Mouse (Mus musculus): Measurements from ENCODE around the gene Rtraf. TPM values are rescaled to one million over a fixed set of nuclear protein-coding genes. Genes with fewer than 3 reads are reported as not detected.
"Not testable (repeated sequence)": the region's sequence is repeated elsewhere in the genome, so short reads cannot be mapped to it uniquely, and the experiment has no call there.

Rtraf gene
- polyA plus RNA-seq (2014; fragmentation: Nextera tagmentation; extraction: Ambion mirVana) = 236 and 241 TPM in 2 replicates

DNA sequence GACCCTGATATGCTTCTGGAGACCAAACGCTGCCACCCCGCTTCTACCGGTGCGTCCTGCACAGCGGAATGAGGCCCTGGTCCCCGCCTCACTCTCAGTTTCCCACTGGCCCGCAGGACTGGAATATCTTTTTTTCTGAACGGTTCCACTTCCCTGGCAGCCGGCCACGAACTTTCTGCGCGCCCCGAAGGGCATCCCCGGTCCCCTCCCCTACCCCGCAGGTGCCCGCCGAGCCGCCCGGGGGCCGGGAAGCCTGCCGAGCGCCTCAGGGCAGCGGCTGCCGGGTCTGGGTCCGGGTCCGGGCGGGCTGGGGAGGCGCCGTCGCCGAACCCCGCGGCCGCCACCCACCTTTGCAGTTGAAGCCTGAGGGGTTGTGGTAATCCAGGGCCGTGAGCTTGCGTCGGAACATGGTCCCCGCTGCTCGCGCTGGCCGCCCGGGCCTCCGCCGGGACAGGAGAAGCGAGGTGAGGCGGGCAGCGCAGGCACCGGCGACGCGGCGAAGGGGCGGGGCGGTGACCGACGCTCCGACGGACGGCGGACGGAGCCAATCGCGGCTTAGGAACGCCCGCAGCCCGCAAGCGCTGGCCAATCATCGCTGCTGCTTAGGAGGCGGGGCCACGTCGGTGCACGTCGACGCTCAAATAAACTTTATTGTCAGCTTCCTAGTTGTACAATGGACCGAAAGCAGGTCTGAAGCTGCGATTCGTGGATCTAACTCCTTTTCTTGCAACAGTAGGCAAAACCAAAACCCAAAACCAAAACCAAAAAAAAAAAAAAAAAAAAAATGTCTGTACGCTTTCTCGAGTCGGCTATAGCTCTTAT is at the start of gene Rtraf:
TSS of gene Rtraf (minus strand) at position 504 of the 822 bp plus-strand sequence.
- peak; percentile 96 for DNase-seq (ENCODE audit: low spot score)
- Histone ChIP-seq H3K4me3 (ENCODE audit: low read depth, low read length) (peak within 1 kb of the TSS; percentile 86), H3K36me3 (ENCODE audit: control insufficient read depth, insufficient read depth, low read length) (peaks cover 7% of the 10 kb centered on the region), H3K9me3 (ENCODE audit: control insufficient read depth, low read length) (no peaks in the 10 kb centered on the region), H3K27me3 (ENCODE audit: control insufficient read depth, insufficient read depth, low read length) (no peaks in the 10 kb centered on the region), H3K4me1 (ENCODE audit: control insufficient read depth, insufficient read depth, low read length) (peaks cover 9% of the 10 kb centered on the region; the same call in 1 of the 2 replicates), H3K27ac (ENCODE audit: low read depth, low read length) (0 out of 2 replicates have a peak within 1 kb of the TSS, but pooled peaks have one; percentile 63), H3K4me2 (ENCODE audit: low read depth) (peak within 1 kb of the TSS; percentile 63), H3K9ac (ENCODE audit: low read length) (peak within 1 kb of the TSS; percentile 90)
- ATAC-seq (ENCODE audit: insufficient read depth, low FRiP score, low TSS enrichment) = peak; percentile 96
- under 1% methylated on average over 78 of the region's 80 CpGs for WGBS

DNA sequence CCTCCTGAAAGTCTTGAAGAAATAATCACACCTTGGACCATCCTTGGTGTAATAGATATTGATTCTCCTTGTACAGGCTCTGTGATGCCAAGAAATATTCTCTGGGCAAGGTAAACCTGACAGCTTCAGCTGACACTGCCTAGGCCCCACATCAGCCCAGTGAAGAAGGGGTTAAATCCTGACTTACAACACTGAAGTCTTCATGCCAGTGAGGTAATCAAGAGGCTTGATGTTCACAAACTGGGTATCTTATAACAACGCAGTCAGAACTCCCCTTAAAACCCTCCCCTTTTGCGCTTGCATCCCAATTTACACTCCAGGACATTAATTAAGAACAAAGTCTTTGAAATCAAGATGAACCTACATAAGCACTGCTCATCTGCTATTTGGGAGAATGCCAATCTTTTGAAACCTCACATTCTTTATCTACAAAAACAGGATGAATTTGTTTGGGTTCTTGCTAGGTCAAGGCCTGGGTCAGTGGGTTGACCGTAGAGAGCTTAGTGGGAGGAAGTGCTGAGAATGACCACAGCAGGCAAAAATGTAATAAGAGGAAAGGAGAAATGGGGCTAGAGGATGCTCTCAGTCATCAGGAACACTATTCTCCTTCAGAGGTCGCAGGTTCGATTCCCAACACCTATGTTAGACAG is 43.8 kb upstream of the Rtraf start:
- H3K4me3 ChIP-seq (ENCODE audit: low read depth, low read length) = no peak overlapping the region
- no peaks in the 10 kb centered on the region for H3K4me1 ChIP-seq (ENCODE audit: control insufficient read depth, insufficient read depth, low read length)
- H3K9ac ChIP-seq (ENCODE audit: low read length) = no peak overlapping the region
- no peaks in the 10 kb centered on the region for H3K9me3 ChIP-seq (ENCODE audit: control insufficient read depth, low read length)
- WGBS = 71% methylated on average over 5 of the region's 5 CpGs
- H3K27ac ChIP-seq (ENCODE audit: low read depth, low read length) = no peak overlapping the region
- H3K36me3 ChIP-seq (ENCODE audit: control insufficient read depth, insufficient read depth, low read length) = no peaks in the 10 kb centered on the region
- no peaks in the 10 kb centered on the region for H3K27me3 ChIP-seq (ENCODE audit: control insufficient read depth, insufficient read depth, low read length)
- H3K4me2 ChIP-seq (ENCODE audit: low read depth) = no peak overlapping the region
- DNase-seq (ENCODE audit: low spot score) (no peak), ATAC-seq (ENCODE audit: insufficient read depth, low FRiP score, low TSS enrichment) (no peak)

DNA sequence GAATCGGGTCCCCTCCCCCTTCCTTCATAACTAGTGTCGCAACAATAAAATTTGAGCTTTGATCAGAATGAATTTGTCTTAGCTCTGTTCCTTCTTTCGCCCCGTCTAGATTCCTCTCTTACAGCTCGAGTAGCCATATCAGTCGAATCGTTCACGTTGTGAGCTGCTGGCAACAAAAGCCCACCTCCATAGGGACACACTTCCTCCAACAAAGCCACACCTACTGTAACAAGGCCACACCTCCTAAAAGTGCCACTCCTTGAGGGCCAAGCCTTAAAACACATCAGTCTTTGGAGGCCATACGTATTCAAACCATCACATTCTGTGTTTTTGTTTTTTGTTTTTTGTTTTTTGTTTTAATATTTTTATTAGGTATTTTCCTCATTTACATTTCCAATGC is 41.5 kb upstream of the Rtraf start:
- H3K9ac ChIP-seq (ENCODE audit: low read length); H3K36me3 ChIP-seq (ENCODE audit: control insufficient read depth, insufficient read depth, low read length); H3K4me1 ChIP-seq (ENCODE audit: control insufficient read depth, insufficient read depth, low read length); H3K27ac ChIP-seq (ENCODE audit: low read depth, low read length); H3K4me2 ChIP-seq (ENCODE audit: low read depth); H3K27me3 ChIP-seq (ENCODE audit: control insufficient read depth, insufficient read depth, low read length); H3K9me3 ChIP-seq (ENCODE audit: control insufficient read depth, low read length); ATAC-seq (ENCODE audit: insufficient read depth, low FRiP score, low TSS enrichment); H3K4me3 ChIP-seq (ENCODE audit: low read depth, low read length); DNase-seq (ENCODE audit: low spot score): not testable (repeated sequence)
- WGBS = 94% methylated on average over 9 of the region's 9 CpGs

DNA sequence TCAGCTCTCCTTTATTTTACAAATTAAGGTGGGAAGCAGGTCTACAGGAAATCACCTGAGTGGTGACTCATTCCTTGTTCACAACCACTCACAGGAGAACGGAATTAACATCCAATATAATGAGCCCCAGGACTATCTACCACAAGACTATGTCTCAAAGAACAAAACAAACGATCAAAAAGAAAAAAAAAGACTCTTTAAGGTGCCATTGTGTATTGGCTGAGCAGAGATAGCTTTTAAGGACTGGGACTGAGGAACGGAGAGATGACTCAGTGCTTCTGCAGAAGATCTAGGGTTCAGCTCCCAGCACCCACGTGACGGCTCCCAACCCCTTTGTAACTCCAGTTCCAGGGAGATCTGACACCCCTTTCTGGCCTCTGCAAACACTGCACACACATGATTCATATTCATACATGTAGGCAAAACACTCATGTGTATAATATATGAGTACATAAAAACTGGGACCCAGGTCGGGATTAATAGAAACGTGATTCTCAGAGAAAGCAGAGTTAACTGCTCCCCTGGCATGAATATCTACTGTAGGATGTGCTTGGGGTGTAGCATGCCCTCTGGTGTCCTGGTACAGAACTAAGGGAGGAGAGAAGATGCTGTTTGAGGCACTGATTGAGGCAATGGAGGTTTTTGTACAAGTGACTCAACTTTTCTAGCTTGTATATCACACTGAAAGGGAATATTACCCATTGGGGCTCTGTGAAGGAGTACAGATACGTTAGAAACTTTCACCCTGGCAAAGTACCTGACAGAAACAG is 37.9 kb upstream of the Rtraf start:
- no peaks in the 10 kb centered on the region for H3K9me3 ChIP-seq (ENCODE audit: control insufficient read depth, low read length)
- H3K4me1 ChIP-seq (ENCODE audit: control insufficient read depth, insufficient read depth, low read length) = no peaks in the 10 kb centered on the region
- H3K27ac ChIP-seq (ENCODE audit: low read depth, low read length) = no peak overlapping the region
- no peak overlapping the region for H3K9ac ChIP-seq (ENCODE audit: low read length)
- H3K4me2 ChIP-seq (ENCODE audit: low read depth) = no peak overlapping the region
- DNase-seq (ENCODE audit: low spot score) (no peak), ATAC-seq (ENCODE audit: insufficient read depth, low FRiP score, low TSS enrichment) (no peak)
- H3K27me3 ChIP-seq (ENCODE audit: control insufficient read depth, insufficient read depth, low read length) = no peaks in the 10 kb centered on the region
- no peak overlapping the region for H3K4me3 ChIP-seq (ENCODE audit: low read depth, low read length)
- no peaks in the 10 kb centered on the region for H3K36me3 ChIP-seq (ENCODE audit: control insufficient read depth, insufficient read depth, low read length)
- WGBS = 87% methylated on average over 8 of the region's 8 CpGs

DNA sequence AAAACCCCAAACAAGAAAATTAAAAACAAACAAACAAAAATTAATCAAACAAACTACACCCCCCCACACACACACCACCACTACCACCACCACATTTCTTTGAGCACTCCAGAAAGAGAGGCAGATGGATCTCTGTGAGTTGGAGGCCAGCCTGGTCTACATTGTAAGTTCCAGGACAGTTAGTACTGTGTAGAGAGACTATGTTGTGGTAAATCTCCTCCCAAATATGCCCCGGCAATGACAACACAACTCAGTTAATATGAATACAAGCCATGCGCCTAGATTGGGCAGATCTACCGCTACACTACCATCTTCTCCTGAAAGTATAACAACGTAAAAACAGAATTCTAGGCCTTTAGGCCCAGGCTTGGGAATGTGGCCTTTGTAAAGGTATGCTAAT is 36.7 kb upstream of the Rtraf start:
- no peak overlapping the region for H3K27ac ChIP-seq (ENCODE audit: low read depth, low read length)
- 87% methylated on average over 4 of the region's 4 CpGs for WGBS
- H3K9ac ChIP-seq (ENCODE audit: low read length) = no peak overlapping the region
- no peaks in the 10 kb centered on the region for H3K9me3 ChIP-seq (ENCODE audit: control insufficient read depth, low read length)
- DNase-seq (ENCODE audit: low spot score) = no peak
- H3K4me2 ChIP-seq (ENCODE audit: low read depth) = no peak overlapping the region
- no peaks in the 10 kb centered on the region for H3K27me3 ChIP-seq (ENCODE audit: control insufficient read depth, insufficient read depth, low read length)
- no peaks in the 10 kb centered on the region for H3K4me1 ChIP-seq (ENCODE audit: control insufficient read depth, insufficient read depth, low read length)
- no peaks in the 10 kb centered on the region for H3K36me3 ChIP-seq (ENCODE audit: control insufficient read depth, insufficient read depth, low read length)
- no peak for ATAC-seq (ENCODE audit: insufficient read depth, low FRiP score, low TSS enrichment)
- H3K4me3 ChIP-seq (ENCODE audit: low read depth, low read length) = no peak overlapping the region

DNA sequence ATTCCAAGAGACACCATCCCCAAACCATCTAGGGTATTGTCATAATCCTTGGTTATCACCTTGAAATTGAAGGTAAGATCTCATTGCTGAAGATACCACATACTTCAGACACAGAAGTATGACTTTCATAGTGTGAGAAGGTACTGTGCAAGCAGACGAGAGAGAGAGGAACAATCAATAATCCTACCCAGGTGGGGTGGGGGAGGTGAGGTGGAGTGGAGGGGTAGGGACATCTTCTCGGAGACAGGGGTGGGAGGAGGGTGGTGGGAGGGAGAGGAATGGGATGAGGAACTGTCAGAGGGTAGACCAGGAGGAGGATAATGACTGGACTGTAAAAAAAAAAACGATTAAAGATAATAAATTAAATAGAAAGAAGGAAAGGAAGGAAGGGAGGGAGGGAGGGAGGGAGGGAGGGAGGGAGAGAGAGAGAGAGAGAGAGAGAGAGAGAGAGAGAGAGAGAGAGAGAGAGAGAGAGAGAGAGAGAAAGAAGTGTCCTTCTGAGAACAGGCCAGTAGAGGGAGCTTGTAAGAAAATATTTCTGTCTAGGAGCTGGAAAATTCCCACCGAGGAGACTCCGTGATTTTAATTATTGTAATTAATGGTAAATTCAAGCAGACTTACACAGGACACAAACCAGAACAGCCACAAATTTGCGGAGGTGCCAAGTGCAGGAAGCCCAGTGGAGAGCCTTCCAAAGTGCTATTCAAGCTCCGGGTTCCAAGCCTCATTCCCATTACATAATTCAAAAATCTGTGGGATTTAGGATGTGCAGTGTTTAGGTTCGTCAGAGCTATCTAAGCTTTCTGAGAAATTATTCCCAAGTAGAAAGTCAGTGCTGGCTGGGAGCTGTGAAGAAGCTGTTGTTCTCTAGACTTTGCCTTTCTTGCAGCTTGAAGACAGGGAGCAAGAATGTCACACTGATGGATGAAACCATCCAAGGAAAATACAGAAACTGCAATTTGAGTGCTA is 35.5 kb upstream of the Rtraf start:
- WGBS = 69% methylated on average over 8 of the region's 8 CpGs
- H3K9me3 ChIP-seq (ENCODE audit: control insufficient read depth, low read length) = no peaks in the 10 kb centered on the region
- no peak overlapping the region for H3K4me2 ChIP-seq (ENCODE audit: low read depth)
- no peak overlapping the region for H3K27ac ChIP-seq (ENCODE audit: low read depth, low read length)
- ATAC-seq (ENCODE audit: insufficient read depth, low FRiP score, low TSS enrichment) = no peak
- H3K4me3 ChIP-seq (ENCODE audit: low read depth, low read length) = no peak overlapping the region
- no peaks in the 10 kb centered on the region for H3K36me3 ChIP-seq (ENCODE audit: control insufficient read depth, insufficient read depth, low read length)
- DNase-seq (ENCODE audit: low spot score) = no peak
- H3K4me1 ChIP-seq (ENCODE audit: control insufficient read depth, insufficient read depth, low read length) = no peaks in the 10 kb centered on the region
- H3K27me3 ChIP-seq (ENCODE audit: control insufficient read depth, insufficient read depth, low read length) = no peaks in the 10 kb centered on the region
- no peak overlapping the region for H3K9ac ChIP-seq (ENCODE audit: low read length)

DNA sequence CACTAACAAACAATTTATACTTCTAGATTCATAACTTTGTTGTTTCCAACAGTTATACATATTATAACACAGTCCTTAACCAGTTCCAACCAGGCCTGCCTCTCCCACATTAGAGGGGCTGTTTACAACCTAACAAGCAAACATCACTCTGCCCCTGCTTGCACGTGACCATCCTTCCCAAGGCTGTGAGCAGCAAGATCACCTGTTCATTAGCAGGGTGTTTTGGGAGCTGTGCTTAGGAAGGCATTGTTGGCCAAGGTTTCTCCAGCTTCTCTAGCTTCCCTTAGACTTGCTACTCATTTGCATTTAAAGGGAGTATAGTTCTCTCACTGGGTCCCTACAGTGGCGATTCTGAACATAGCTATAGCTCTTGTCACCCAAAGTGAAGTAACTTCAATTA is 34.7 kb upstream of the Rtraf start:
- Histone ChIP-seq H3K9ac (ENCODE audit: low read length) (no peak overlapping the region), H3K27me3 (ENCODE audit: control insufficient read depth, insufficient read depth, low read length) (no peaks in the 10 kb centered on the region), H3K4me1 (ENCODE audit: control insufficient read depth, insufficient read depth, low read length) (no peaks in the 10 kb centered on the region), H3K27ac (ENCODE audit: low read depth, low read length) (no peak overlapping the region), H3K4me2 (ENCODE audit: low read depth) (no peak overlapping the region), H3K36me3 (ENCODE audit: control insufficient read depth, insufficient read depth, low read length) (no peaks in the 10 kb centered on the region), H3K9me3 (ENCODE audit: control insufficient read depth, low read length) (no peaks in the 10 kb centered on the region), H3K4me3 (ENCODE audit: low read depth, low read length) (no peak overlapping the region)
- DNase-seq (ENCODE audit: low spot score) = no peak
- WGBS = 80% methylated on average over 2 of the region's 2 CpGs
- no peak for ATAC-seq (ENCODE audit: insufficient read depth, low FRiP score, low TSS enrichment)

DNA sequence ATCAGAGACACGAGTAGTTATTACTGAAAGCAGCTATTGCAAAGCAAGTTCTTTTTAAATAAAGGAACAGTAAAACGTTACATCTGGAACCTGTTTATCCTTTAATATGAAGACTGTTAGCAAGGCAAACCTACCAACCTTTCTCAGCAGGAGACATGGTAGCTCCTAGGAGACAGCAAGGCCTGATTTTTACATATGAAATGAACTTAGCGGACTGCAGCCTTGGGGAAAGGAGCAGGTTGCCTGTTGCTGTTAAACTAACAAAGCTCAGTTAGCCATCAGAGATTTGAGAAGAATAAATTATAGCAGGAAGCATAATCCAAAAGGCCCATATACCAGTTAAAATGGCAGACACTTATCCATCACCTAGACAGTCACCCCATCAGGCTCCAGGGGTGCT is 29.8 kb upstream of the Rtraf start:
- ATAC-seq (ENCODE audit: insufficient read depth, low FRiP score, low TSS enrichment) (no peak), DNase-seq (ENCODE audit: low spot score) (no peak)
- Histone ChIP-seq H3K27me3 (ENCODE audit: control insufficient read depth, insufficient read depth, low read length) (no peaks in the 10 kb centered on the region), H3K36me3 (ENCODE audit: control insufficient read depth, insufficient read depth, low read length) (no peaks in the 10 kb centered on the region), H3K4me3 (ENCODE audit: low read depth, low read length) (no peak overlapping the region), H3K27ac (ENCODE audit: low read depth, low read length) (no peak overlapping the region), H3K4me1 (ENCODE audit: control insufficient read depth, insufficient read depth, low read length) (no peaks in the 10 kb centered on the region), H3K4me2 (ENCODE audit: low read depth) (no peak overlapping the region), H3K9me3 (ENCODE audit: control insufficient read depth, low read length) (no peaks in the 10 kb centered on the region), H3K9ac (ENCODE audit: low read length) (no peak overlapping the region)
- WGBS = 55% methylated on average over 3 of the region's 3 CpGs

Measured in neural tube, embryonic 11.5 days (tissue).